Mouse (Mus musculus): ENCODE results near the gene Pa2g4. TPM values are rescaled to one million over a fixed set of nuclear protein-coding genes. Genes with fewer than 3 reads are reported as not detected.

Pa2g4 gene
- polyA plus RNA-seq, 1 experiment from 2014 or later: 124 TPM

DNA sequence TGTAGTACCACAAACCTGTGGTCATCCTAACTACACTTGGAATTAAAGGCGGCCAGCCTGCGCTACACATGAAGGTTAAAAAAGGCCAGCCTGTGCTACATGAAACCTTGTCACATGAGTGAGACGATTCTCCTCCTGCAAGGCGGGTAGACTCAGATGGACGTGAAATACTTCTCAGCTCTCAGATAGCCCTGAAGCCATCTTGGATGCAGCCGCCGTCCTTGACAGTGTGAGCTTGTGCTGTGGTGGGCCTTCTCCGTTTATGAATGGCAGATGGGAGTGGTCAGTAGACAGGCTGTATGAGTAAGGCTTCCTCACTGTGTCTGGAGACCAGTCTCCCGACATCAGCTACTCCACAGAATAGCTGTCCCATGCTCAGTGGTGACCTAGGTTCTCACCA is 56.6 kb downstream of the Pa2g4 start:
- Histone ChIP-seq H3K36me3 (ENCODE audit: control insufficient read depth, insufficient read depth, low read length) (peaks cover 4% of the 10 kb centered on the region; the same call in 1 of the 2 replicates), H3K4me3 (ENCODE audit: low read depth, low read length) (no peak overlapping the region), H3K27me3 (ENCODE audit: control insufficient read depth, insufficient read depth, low read depth, low read length) (no peaks in the 10 kb centered on the region), H3K9ac (ENCODE audit: low read depth, low read length) (no peak overlapping the region), H3K4me1 (ENCODE audit: control insufficient read depth, insufficient read depth, low read length) (no peaks in the 10 kb centered on the region), H3K27ac (ENCODE audit: low read length) (no peak overlapping the region), H3K9me3 (replicated peaks; ENCODE audit: control insufficient read depth, low read length, poor library complexity, severe bottlenecking) (no peaks in the 10 kb centered on the region), H3K4me2 (ENCODE audit: low read length) (no peak overlapping the region)
- no peak for ATAC-seq
- 92% methylated on average over 9 of the region's 9 CpGs for WGBS

GRCm38 (mm10) chr10:128508260-128508659 is 57.5 kb downstream of the Pa2g4 start:
- Histone ChIP-seq H3K4me1 (ENCODE audit: control insufficient read depth, insufficient read depth, low read length) (no peaks in the 10 kb centered on the region), H3K4me2 (ENCODE audit: low read length) (no peak overlapping the region), H3K4me3 (ENCODE audit: low read depth, low read length) (no peak overlapping the region), H3K9ac (ENCODE audit: low read depth, low read length) (no peak overlapping the region), H3K36me3 (ENCODE audit: control insufficient read depth, insufficient read depth, low read length) (peaks cover 4% of the 10 kb centered on the region; the same call in 1 of the 2 replicates), H3K9me3 (replicated peaks; ENCODE audit: control insufficient read depth, low read length, poor library complexity, severe bottlenecking) (no peaks in the 10 kb centered on the region), H3K27ac (ENCODE audit: low read length) (no peak overlapping the region), H3K27me3 (ENCODE audit: control insufficient read depth, insufficient read depth, low read depth, low read length) (no peaks in the 10 kb centered on the region)
- 84% methylated on average over 9 of the region's 9 CpGs for WGBS
- ATAC-seq: no peak

Small RNA genes within 50 kb of the gene (microRNA-seq; reads per million reads assigned to microRNA genes)
- gene Gm47275 (not detected), gene Mir6916 (not detected), gene Mir6917 (not detected)

Other genes with a start within 250 kb of the Pa2g4 start
- gene Cnpy2, start 243.5 kb downstream of the Pa2g4 start, polyA plus RNA-seq (2015; fragmentation: Nextera tagmentation; extraction: Ambion mirVana): 185 and 191 TPM in 2 replicates
- gene Cs, start 228.3 kb downstream of the Pa2g4 start, polyA plus RNA-seq (2015; fragmentation: Nextera tagmentation; extraction: Ambion mirVana): 247 and 265 TPM in 2 replicates
- gene Coq10a, start 197.0 kb downstream of the Pa2g4 start, polyA plus RNA-seq (2015; fragmentation: Nextera tagmentation; extraction: Ambion mirVana): 36.8 and 40.3 TPM in 2 replicates
- 9.9 and 13.6 TPM in 2 replicates for gene Ankrd52, start 188.9 kb downstream of the Pa2g4 start, polyA plus RNA-seq (2015; fragmentation: Nextera tagmentation; extraction: Ambion mirVana)
- 0.10 TPM in 1 of 2 replicates, not detected in the other for gene Slc39a5, start 164.8 kb downstream of the Pa2g4 start, polyA plus RNA-seq (2015; fragmentation: Nextera tagmentation; extraction: Ambion mirVana)
- gene Nabp2, start 154.5 kb downstream of the Pa2g4 start, polyA plus RNA-seq (2015; fragmentation: Nextera tagmentation; extraction: Ambion mirVana): 141 and 150 TPM in 2 replicates
- gene Rnf41, start 154.3 kb downstream of the Pa2g4 start, polyA plus RNA-seq (2015; fragmentation: Nextera tagmentation; extraction: Ambion mirVana): 105 and 108 TPM in 2 replicates
- 185 and 195 TPM in 2 replicates for gene Smarcc2, start 106.7 kb downstream of the Pa2g4 start, polyA plus RNA-seq (2015; fragmentation: Nextera tagmentation; extraction: Ambion mirVana)
- 852 and 855 TPM in 2 replicates for gene Myl6, start 71.8 kb downstream of the Pa2g4 start, polyA plus RNA-seq (2015; fragmentation: Nextera tagmentation; extraction: Ambion mirVana)
- 5.3 and 6.4 TPM in 2 replicates for gene Myl6b, start 67.3 kb downstream of the Pa2g4 start, polyA plus RNA-seq (2015; fragmentation: Nextera tagmentation; extraction: Ambion mirVana)
- gene Esyt1, start 40.1 kb downstream of the Pa2g4 start, polyA plus RNA-seq (2015; fragmentation: Nextera tagmentation; extraction: Ambion mirVana): 8.8 and 8.9 TPM in 2 replicates
- gene Zc3h10, start 18.2 kb downstream of the Pa2g4 start, polyA plus RNA-seq (2015; fragmentation: Nextera tagmentation; extraction: Ambion mirVana): 17.8 and 19.7 TPM in 2 replicates
- gene Rpl41, start 16.7 kb downstream of the Pa2g4 start, polyA plus RNA-seq (2015; fragmentation: Nextera tagmentation; extraction: Ambion mirVana): 1,924 and 2,018 TPM in 2 replicates
- gene Erbb3, start 23.7 kb upstream of the Pa2g4 start, polyA plus RNA-seq (2015; fragmentation: Nextera tagmentation; extraction: Ambion mirVana): 0.41 and 0.47 TPM in 2 replicates
- gene Rps26, start 60.8 kb upstream of the Pa2g4 start, polyA plus RNA-seq (2015; fragmentation: Nextera tagmentation; extraction: Ambion mirVana): 295 and 315 TPM in 2 replicates
- gene Ikzf4, start 80.0 kb upstream of the Pa2g4 start, polyA plus RNA-seq (2015; fragmentation: Nextera tagmentation; extraction: Ambion mirVana): 23.1 and 23.5 TPM in 2 replicates
- gene Suox, start 108.1 kb upstream of the Pa2g4 start, polyA plus RNA-seq (2015; fragmentation: Nextera tagmentation; extraction: Ambion mirVana): 13.4 and 13.7 TPM in 2 replicates
- gene Rab5b, start 130.3 kb upstream of the Pa2g4 start, polyA plus RNA-seq (2015; fragmentation: Nextera tagmentation; extraction: Ambion mirVana): 119 and 128 TPM in 2 replicates
- 0.37 and 0.77 TPM in 2 replicates for gene Pmel, start 138.2 kb upstream of the Pa2g4 start, polyA plus RNA-seq (2015; fragmentation: Nextera tagmentation; extraction: Ambion mirVana)
- gene Cdk2, start 139.0 kb upstream of the Pa2g4 start, polyA plus RNA-seq (2015; fragmentation: Nextera tagmentation; extraction: Ambion mirVana): 14.6 and 15.0 TPM in 2 replicates
- 6.1 and 6.3 TPM in 2 replicates for gene Dgka, start 178.9 kb upstream of the Pa2g4 start, polyA plus RNA-seq (2015; fragmentation: Nextera tagmentation; extraction: Ambion mirVana)
- gene Pym1, start 181.9 kb upstream of the Pa2g4 start, polyA plus RNA-seq (2015; fragmentation: Nextera tagmentation; extraction: Ambion mirVana): 45.5 and 47.7 TPM in 2 replicates
- 0.51 and 0.88 TPM in 2 replicates for gene Mmp19, start 224.9 kb upstream of the Pa2g4 start, polyA plus RNA-seq (2015; fragmentation: Nextera tagmentation; extraction: Ambion mirVana)
- gene Dnajc14, start 238.1 kb upstream of the Pa2g4 start, polyA plus RNA-seq (2015; fragmentation: Nextera tagmentation; extraction: Ambion mirVana): 54.2 and 59.5 TPM in 2 replicates
- gene Tmem198b, start 238.4 kb upstream of the Pa2g4 start, polyA plus RNA-seq (2015; fragmentation: Nextera tagmentation; extraction: Ambion mirVana): 14.8 and 16.1 TPM in 2 replicates